Mouse (Mus musculus) lung, adult 10 weeks (tissue): Measurements from ENCODE around the gene Sub1. TPM values are rescaled to one million over a fixed set of nuclear protein-coding genes. Genes with fewer than 3 reads are reported as not detected.

Experiments used
- polyA plus RNA-seq: library from polyadenylated mRNA; stranded (reverse); fragments of 350-450 nt; fragmentation: Illumina TruSeq; extraction: RNeasy Lipid Tissue Mini Kit (QIAGEN cat#74804); gene quantifications from one replicate; pipeline ENCODE4 v1.2.3, GENCODE M21; 2014; ENCODE audit warnings: low read depth, low replicate concordance; ENCODE audit not compliant: insufficient read depth

The Sub1 gene
- 279 TPM for polyA plus RNA-seq

DNA sequence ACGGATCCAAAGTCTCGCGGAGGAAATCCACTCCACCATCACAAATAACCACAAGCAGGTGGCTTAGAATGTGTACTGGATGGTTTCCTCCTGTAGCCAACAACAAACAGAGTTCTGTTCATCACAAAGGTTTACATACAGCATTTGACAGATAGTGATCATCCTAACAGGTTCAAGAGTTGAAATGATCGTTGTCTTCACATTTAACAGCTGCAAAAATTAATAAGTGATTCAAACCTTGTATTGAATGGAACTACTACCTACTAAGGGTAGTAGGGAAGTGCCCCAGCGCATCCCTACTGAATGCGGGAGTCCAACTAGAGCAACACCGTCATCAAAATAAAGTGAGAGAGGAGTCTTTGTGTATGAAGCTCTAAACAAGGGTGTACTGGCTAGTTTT is at the start of gene Sub1:
TSS of gene Sub1 (minus strand) at position 101 of the 400 bp plus-strand sequence.

Other genes with a start within 250 kb of the Sub1 start
- gene Npr3, start 89.7 kb downstream of the Sub1 start, polyA plus RNA-seq = 35.5 TPM
- 31.7 TPM for gene Zfr, start 120.8 kb upstream of the Sub1 start, polyA plus RNA-seq
- gene Mtmr12, start 208.0 kb upstream of the Sub1 start, polyA plus RNA-seq = 9.8 TPM